Mouse (Mus musculus) thymus, postnatal 0 days (tissue): ENCODE measurements around the gene Map2k5. TPM values are rescaled to one million over a fixed set of nuclear protein-coding genes. Genes with fewer than 3 reads are reported as not detected.

Experiments used
- DNase-seq: peaks from one replicate; pipeline ENCODE4 v3.0.0-alpha.2; 2015; ENCODE audit warnings: low spot score
- polyA plus RNA-seq: library from polyadenylated mRNA; unstranded; fragments of >200 nt; fragmentation: Nextera tagmentation; extraction: Ambion mirVana; gene quantifications from 2 replicates; pipeline ENCODE4 v1.2.1, GENCODE M21; 2015

The Map2k5 gene
- polyA plus RNA-seq, 1 experiment from 2014 or later: 47.1 TPM

DNA sequence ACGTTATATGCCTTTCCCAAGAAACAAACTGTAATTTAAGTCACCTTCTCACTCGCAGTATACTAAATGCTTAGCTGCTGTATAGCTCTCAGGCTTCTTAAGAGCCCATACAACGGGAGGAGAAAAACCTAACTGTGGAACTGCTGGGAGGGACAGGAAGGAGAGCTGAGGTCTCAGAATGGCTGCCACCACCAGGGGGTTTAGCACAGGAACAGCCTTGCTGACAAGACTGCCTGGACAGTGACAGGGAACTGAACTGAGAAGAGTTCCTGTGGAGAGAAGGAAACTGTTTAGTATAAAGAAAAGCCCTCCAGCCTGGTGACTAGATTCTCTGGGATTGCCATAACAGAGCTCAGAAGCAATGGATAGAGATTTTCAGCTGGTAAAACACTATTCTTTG lies 35.9 kb downstream of the Map2k5 start:
- peak; percentile 35 for DNase-seq

DNA sequence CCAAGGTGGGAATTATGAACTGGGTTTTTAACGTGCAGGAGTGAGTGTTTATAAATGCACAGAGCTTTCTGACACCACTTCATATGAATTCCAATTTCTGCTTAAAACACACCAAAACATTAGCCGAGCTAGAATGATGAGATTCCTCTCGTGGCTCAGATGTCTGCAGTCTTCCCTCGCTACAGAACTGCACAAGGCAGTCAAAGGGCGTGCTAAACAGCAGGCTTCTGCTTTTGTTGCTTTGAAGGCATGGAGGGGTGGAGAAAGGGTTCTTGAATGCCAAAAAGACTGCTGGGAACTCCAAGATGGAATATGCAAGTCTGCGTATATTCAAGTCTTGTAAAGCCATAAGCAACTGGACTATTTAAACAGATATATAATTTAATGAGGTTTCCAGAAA lies 38.4 kb downstream of the Map2k5 start:
- no peak for DNase-seq

GRCm38 (mm10) chr9:63338716-63339115 lies 39.0 kb downstream of the Map2k5 start:
- no peak for DNase-seq

- no peak for DNase-seq
Observed at GRCm38 (mm10) chr9:63335816-63336215, 41.9 kb downstream of the Map2k5 start.

GRCm38 (mm10) chr9:63333074-63333473 lies 44.6 kb downstream of the Map2k5 start:
- peak; percentile 6 for DNase-seq

GRCm38 (mm10) chr9:63331246-63331645 lies 46.5 kb downstream of the Map2k5 start:
- DNase-seq: no peak

GRCm38 (mm10) chr9:63328958-63329685 lies 48.6 kb downstream of the Map2k5 start:
- no peak for DNase-seq

DNA sequence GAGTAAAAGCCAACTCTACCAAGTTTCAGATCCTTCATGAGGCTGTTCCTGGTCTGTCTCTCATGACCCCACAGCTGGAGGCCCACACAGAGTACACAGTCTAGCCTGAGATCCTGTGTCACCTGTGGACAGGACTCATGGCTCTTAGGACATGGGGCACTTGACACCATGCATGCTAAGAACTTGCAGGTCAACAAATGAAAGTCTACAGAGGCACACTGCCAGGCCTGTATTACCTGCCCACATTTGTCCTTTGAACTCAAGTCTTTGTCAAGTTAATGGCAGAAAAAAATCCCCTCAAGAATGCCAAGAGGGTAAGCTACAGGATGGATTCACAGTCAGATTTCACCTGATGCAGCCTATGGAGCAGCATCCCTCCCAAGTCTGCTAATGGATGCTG lies 62.5 kb downstream of the Map2k5 start:
- DNase-seq: no peak

- no peak for DNase-seq
Observed at GRCm38 (mm10) chr9:63314126-63314525, 63.6 kb downstream of the Map2k5 start.

- DNase-seq: no peak
Observed at GRCm38 (mm10) chr9:63309956-63310355, 67.7 kb downstream of the Map2k5 start.

- DNase-seq: no peak
Observed at GRCm38 (mm10) chr9:63309008-63309407, 68.7 kb downstream of the Map2k5 start.

DNA sequence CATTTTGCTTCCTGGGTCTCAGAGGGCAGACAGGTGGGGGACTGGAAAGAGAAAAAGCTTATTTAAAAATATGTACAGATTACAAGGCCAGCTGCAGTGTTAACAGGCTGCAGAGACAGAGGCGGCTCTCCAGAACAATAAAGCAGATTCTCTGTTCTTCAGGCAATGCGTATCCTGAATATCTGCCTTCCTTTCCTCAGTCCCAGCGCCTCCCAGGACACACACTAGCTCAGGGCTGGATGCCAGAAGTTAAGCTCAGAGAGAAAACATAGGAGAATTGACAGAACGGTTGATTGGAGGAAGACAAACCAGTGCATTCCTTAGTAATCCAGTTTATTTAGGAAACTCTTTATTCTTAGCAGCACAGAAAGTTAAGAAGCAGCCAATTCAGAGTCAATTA lies 69.3 kb downstream of the Map2k5 start:
- DNase-seq: no peak

GRCm38 (mm10) chr9:63302511-63302910 lies 75.2 kb downstream of the Map2k5 start:
- no peak for DNase-seq

DNA sequence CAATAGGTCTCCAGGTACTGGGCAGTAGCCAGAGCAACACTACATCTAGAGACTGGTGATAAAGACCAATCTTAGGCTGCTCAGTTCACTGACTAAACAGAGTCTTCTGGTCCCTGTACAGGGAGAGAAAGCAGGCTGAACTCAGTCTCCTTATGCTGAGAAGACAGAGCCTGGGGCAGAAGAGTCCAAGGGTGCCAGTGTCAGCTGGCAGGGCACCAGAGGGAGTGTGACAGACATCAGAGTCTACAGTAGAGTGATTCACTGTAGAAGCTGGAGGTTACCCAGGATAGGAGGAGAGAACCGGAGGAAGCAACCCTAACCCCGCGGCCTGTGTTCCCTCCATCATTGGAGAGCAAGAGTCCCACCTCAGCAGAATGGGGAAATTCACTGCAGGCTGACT lies 79.0 kb downstream of the Map2k5 start:
- DNase-seq: no peak

- no peak for DNase-seq
Observed at GRCm38 (mm10) chr9:63295551-63295958, 82.1 kb downstream of the Map2k5 start.

- no peak for DNase-seq
Observed at GRCm38 (mm10) chr9:63294846-63295245, 82.9 kb downstream of the Map2k5 start.

DNA sequence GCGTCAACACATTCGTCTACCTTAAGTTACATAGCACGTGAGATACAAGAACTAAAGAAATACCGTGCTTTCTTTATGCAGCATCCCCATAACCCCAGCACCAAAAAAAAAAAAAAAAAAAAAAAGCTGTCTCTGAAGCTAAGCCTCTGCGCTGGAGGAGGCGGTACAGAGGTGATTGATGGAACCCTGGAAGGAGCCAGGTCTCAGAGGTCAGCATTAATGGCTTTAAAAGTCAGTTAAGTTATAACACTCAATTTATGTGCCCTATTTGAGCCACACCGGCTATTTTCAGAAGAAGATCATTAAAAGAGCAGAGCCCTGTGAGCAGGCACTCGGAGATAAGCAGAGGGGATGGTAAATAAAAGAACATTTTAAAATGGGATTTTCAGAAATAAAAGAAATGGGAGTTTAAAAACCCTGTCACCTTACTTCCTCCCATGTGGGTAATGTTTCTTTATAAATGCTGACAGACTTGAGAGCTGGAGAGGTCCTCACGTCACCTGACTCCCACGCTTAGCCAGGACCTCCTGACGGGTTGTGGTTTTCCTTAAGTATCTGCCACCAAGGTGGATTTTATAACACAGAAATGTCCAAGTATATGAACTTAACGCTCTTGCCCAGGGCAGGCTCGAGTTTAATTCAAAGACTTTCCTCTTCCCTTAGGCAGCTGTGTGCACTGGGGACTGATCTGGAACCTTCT lies 83.8 kb downstream of the Map2k5 start:
- no peak for DNase-seq

- no peak for DNase-seq
Observed at GRCm38 (mm10) chr9:63288676-63289075, 89.0 kb downstream of the Map2k5 start.

DNA sequence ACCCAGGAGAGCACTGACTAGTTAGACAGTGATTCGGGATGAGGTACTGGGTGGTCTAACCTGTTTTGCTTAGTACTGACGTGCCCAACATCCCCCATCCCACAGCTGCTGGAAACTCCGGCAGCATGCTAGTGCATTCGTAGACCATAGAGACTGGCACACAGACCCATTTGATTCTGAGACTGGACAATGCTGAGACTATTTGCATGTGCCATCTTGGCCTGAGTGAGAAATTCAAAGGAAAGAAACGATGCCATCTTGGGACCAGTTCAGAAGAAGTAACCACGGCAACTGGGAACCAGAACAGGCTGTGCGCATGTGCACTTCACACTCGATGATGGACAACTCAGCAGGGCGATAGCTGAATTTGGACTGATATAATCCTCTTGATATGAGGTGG lies 93.3 kb downstream of the Map2k5 start:
- DNase-seq: no peak

DNA sequence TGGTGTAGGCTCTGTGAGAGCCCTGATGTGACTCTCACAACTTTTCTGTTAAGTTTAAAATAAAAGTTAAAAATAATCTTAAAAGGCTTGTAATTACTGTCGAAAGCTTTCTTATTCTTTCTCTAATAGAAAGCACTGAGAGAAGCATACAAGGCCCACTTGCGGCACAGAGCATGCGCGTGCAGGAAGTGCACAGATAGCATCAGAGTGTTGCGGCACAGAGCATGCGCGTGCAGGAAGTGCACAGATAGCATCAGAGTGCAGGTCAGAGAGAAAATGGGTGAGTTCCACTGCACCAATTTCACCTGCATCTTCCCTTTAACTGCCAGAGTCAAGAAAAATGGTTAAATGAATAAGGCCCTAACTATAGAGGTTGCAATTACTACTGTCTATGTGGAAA lies 95.7 kb downstream of the Map2k5 start:
- DNase-seq: peak; percentile 78

- DNase-seq: peak; percentile 5
Observed at GRCm38 (mm10) chr9:63281086-63281485, 96.6 kb downstream of the Map2k5 start.

DNA sequence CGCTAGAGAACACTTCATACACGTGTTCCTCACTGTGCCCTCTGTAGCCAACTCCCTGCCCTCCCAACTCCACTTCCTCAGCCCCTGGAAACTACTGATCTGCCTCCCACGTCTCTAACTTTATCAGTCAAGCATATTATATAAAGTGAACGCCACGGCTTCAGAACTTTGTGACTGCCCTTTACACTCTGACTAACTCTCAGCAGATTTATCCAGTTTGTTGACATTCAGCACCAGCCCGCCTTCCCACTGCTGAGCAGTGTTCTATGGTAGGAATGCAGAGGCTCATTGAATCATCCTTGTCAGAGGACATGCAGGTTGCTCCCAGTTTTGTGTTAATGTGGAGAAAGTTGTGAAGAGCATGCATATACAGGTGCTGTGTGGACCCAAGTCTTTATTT lies 103.9 kb downstream of the Map2k5 start:
- DNase-seq: no peak

DNA sequence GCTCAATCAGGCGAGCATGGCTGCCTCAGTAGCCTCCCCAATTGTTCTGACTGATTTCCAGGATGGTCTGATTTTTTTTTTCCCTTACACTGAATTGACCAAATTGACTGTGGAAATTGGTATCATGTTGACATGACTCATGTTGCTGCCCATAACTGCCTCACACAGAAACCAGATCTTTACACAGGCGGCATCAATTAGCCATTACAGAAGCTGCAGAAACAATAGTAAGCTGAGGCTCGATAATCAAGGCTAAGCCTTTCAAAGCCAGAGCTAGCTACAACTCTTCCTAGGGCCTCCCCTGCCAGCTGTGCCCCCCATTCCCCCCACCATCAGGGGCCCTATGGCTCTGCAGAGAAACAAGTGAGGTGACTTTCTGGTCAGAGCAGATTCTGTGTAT lies 107.9 kb downstream of the Map2k5 start:
- DNase-seq: no peak
